Mouse (Mus musculus) kidney, adult 10 weeks (tissue): ENCODE results near the gene Btbd35f21. TPM values are rescaled to one million over a fixed set of nuclear protein-coding genes. Genes with fewer than 3 reads are reported as not detected.

Experiments used
- polyA plus RNA-seq: library from polyadenylated mRNA; stranded (reverse); fragments of 350-450 nt; fragmentation: Illumina TruSeq; extraction: RNeasy Lipid Tissue Mini Kit (QIAGEN cat#74804); gene quantifications from one replicate; pipeline ENCODE4 v1.2.3, GENCODE M21; 2014; ENCODE audit warnings: low read depth, low replicate concordance

Btbd35f21 gene
- not detected for polyA plus RNA-seq

DNA sequence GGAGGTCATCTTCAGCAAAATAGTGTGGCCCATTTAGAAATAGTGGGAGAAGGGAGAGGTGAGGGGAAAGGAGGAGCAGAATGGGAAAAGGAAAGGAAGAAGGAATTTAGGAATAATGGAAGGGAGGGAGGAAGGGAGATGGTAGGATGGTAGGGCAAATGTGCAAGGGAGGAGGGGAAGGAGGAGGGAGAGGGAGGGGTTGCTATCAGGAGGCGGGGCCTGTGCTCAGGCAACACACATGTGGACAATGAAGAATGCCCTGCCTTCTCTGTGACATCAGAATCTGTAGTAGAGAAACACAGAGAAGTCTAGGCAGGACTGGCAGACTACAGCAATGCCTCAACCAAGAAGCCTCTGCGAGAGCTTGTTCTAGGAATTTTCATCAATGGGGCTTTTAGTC lies at the start of gene Btbd35f21:
Btbd35f21 (plus strand) TSS at position 301 of the 400 bp plus-strand sequence.

Other genes with a start within 250 kb of the Btbd35f21 start
- not detected for gene Btbd35f1, start 166.1 kb upstream of the Btbd35f21 start, polyA plus RNA-seq
- not detected for gene Gm5926, start 75.4 kb upstream of the Btbd35f21 start, polyA plus RNA-seq
- not detected for gene Btbd35f30, start 168.5 kb downstream of the Btbd35f21 start, polyA plus RNA-seq
- not detected for gene Gm21789, start 215.7 kb downstream of the Btbd35f21 start, polyA plus RNA-seq
- not detected for gene Btbd35f5, start 247.8 kb downstream of the Btbd35f21 start, polyA plus RNA-seq